Mouse (Mus musculus): ENCODE measurements around the gene Jak1. TPM values are rescaled to one million over a fixed set of nuclear protein-coding genes. Genes with fewer than 3 reads are reported as not detected.
"Not testable (repeated sequence)": the region's sequence is repeated elsewhere in the genome, so short reads cannot be mapped to it uniquely, and the experiment has no call there.

Jak1 gene
- polyA plus RNA-seq, 1 experiment from 2014 or later: 51.3 TPM

DNA sequence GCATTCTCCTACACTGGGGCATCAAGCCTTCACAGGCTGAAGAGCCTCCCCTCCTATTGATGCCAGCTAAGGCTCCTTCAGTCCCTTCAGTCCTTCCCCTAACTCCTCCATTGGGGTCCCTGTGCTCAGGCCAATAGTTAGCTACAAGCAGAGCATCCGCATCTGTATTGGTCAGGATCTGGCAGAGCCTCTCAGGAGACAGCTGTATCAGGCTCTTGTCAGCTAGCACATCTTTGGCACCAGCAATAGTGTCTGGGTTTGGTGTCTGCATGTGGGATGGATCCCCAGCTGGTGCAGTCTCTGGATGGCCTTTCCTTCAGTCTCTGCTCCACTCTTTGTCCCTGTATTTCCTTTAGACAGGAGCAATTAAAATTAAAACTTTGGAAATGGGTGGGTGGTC lies 3.4 kb upstream of the Jak1 start:
- not testable (repeated sequence) for ATAC-seq (replicated peaks); H3K27me3 ChIP-seq
- 77% methylated on average over 1 of the region's 1 CpGs for WGBS

GRCm38 (mm10) chr4:101265523-101265922 lies 441 bp upstream of the Jak1 start:
- Histone ChIP-seq H3K27me3 (no peaks in the 10 kb centered on the region), H3K36me3 (no peaks in the 10 kb centered on the region), H3K4me1 (peaks cover 9% of the 10 kb centered on the region), H3K9me3 (no peaks in the 10 kb centered on the region), H3K27ac (replicated peaks) (no peak overlapping the region), H3K9ac (replicated peaks) (no peak overlapping the region), H3K4me2 (replicated peaks) (peak overlapping the region; percentile 64), H3K4me3 (peak overlapping the region; percentile 80)
- 35% methylated on average over 6 of the region's 7 CpGs for WGBS
- no peak for ATAC-seq (replicated peaks)

More for the DNA sequence above, 3.4 kb upstream of the Jak1 start:
- H3K36me3 ChIP-seq; H3K4me2 ChIP-seq (replicated peaks); H3K27ac ChIP-seq (replicated peaks); H3K9ac ChIP-seq (replicated peaks); H3K9me3 ChIP-seq; H3K4me3 ChIP-seq; H3K4me1 ChIP-seq: not testable (repeated sequence)

- ATAC-seq (replicated peaks): peak; percentile 38
- H3K27me3 ChIP-seq: no peaks in the 10 kb centered on the region
- H3K9ac ChIP-seq (replicated peaks): peak overlapping the region; percentile 78
- 8% methylated on average over 26 of the region's 26 CpGs for WGBS
- H3K9me3 ChIP-seq: no peaks in the 10 kb centered on the region
- H3K4me2 ChIP-seq (replicated peaks): peak overlapping the region; percentile 64
- H3K27ac ChIP-seq (replicated peaks): peak overlapping the region; percentile 44; the same call in 1 of the 2 replicates
- peak overlapping the region; percentile 80 for H3K4me3 ChIP-seq
- H3K4me1 ChIP-seq: peaks cover 9% of the 10 kb centered on the region
- no peaks in the 10 kb centered on the region for H3K36me3 ChIP-seq
These were observed 928 bp downstream of the Jak1 start for GRCm38 (mm10) chr4:101263968-101264740.

DNA sequence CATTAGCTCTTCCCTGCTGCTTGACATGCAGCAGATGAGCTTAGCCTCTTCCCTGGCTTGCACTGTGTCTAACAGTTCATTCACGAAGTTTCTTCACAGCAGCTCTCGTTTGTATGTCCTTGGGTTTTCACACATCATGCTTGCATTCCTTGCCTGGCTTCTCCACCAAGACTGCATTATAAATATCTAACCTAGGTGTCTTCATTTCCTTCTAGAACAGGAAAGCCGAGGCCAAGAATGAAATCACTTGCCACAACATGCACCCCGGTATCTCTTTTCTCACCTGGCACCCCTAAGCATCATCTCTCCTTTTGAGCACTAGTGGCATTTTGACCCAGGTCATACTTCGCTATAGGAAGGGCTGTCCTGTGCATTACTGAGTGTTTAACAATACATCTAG lies 3.5 kb downstream of the Jak1 start:
- no peak for ATAC-seq (replicated peaks)
- 80% methylated on average over 5 of the region's 5 CpGs for WGBS

DNA sequence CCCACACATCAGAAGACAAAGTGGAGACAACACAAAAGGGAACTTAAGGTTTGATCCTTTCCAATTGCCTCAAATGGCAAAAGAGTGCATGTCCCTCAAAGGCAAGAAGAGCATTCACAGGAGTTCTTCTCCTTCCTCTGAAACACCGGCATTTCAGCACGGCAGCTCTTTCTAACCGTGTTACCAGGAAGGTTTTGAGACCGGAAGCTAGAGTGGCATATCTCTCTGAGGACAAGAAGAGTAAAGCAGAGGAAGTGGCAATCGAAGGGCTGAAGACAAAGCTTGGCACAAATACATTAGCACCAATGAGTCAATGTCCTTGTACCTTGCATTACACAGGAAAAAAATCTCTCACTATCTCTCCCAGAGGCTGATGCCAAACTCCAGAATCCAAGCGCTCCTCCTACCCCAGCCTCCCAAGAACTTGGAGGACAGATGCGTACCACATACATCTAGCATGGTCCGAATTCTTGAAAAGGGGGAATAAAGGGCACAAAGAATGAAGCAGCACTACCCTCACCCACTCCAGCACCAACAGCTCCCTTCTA lies 4.3 kb downstream of the Jak1 start:
- WGBS: 93% methylated on average over 8 of the region's 8 CpGs
- H3K4me2 ChIP-seq (replicated peaks): no peak overlapping the region
- H3K4me3 ChIP-seq: no peak overlapping the region
- no peak overlapping the region for H3K9ac ChIP-seq (replicated peaks)
- no peak overlapping the region for H3K27ac ChIP-seq (replicated peaks)
- H3K36me3 ChIP-seq: no peaks in the 10 kb centered on the region
- no peaks in the 10 kb centered on the region for H3K9me3 ChIP-seq
- no peaks in the 10 kb centered on the region for H3K27me3 ChIP-seq
- ATAC-seq (replicated peaks): no peak
- peaks cover 9% of the 10 kb centered on the region for H3K4me1 ChIP-seq

More for the DNA sequence above, 3.5 kb downstream of the Jak1 start:
- H3K9me3 ChIP-seq: no peaks in the 10 kb centered on the region
- no peak overlapping the region for H3K4me3 ChIP-seq
- peaks cover 9% of the 10 kb centered on the region for H3K4me1 ChIP-seq
- no peak overlapping the region for H3K9ac ChIP-seq (replicated peaks)
- H3K4me2 ChIP-seq (replicated peaks): no peak overlapping the region
- no peaks in the 10 kb centered on the region for H3K27me3 ChIP-seq
- H3K27ac ChIP-seq (replicated peaks): no peak overlapping the region
- no peaks in the 10 kb centered on the region for H3K36me3 ChIP-seq

- Histone ChIP-seq H3K9me3 (no peaks in the 10 kb centered on the region), H3K27me3 (no peaks in the 10 kb centered on the region), H3K4me1 (no peaks in the 10 kb centered on the region), H3K27ac (replicated peaks) (no peak overlapping the region), H3K4me3 (no peak overlapping the region), H3K9ac (replicated peaks) (no peak overlapping the region), H3K36me3 (no peaks in the 10 kb centered on the region), H3K4me2 (replicated peaks) (no peak overlapping the region)
- no peak for ATAC-seq (replicated peaks)
- 87% methylated on average over 3 of the region's 3 CpGs for WGBS
These were observed 8.4 kb downstream of the Jak1 start for GRCm38 (mm10) chr4:101256526-101257210.

- Histone ChIP-seq H3K4me2 (replicated peaks) (no peak overlapping the region), H3K4me1 (no peaks in the 10 kb centered on the region), H3K27ac (replicated peaks) (no peak overlapping the region), H3K9me3 (no peaks in the 10 kb centered on the region), H3K4me3 (no peak overlapping the region), H3K27me3 (no peaks in the 10 kb centered on the region), H3K36me3 (no peaks in the 10 kb centered on the region), H3K9ac (replicated peaks) (no peak overlapping the region)
- no peak for ATAC-seq (replicated peaks)
- 87% methylated on average over 8 of the region's 8 CpGs for WGBS
These were observed 10.3 kb downstream of the Jak1 start for GRCm38 (mm10) chr4:101254606-101255349.

DNA sequence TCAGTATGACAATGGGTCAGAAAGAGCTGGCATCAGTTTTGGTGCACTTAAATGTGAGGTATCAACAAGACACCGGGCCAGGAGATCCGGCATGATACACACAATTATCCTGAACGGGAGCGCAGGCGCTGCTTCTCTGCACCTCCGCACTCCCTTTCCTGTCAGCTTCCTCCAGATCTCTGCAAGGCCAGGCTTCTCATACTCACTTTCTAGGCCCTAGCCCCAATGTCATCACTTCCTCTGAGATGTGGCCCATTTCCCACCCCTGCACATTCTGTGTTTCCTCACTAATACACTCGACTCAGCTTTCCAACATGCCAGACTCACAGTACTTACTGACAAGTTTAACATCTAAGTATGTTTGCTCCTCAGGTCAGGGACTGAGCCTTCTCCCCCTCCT lies 11.1 kb downstream of the Jak1 start:
- no peak for ATAC-seq (replicated peaks)
- Histone ChIP-seq H3K9me3 (no peaks in the 10 kb centered on the region), H3K9ac (replicated peaks) (no peak overlapping the region), H3K36me3 (no peaks in the 10 kb centered on the region), H3K4me1 (no peaks in the 10 kb centered on the region), H3K4me3 (no peak overlapping the region), H3K27me3 (no peaks in the 10 kb centered on the region), H3K4me2 (replicated peaks) (no peak overlapping the region), H3K27ac (replicated peaks) (no peak overlapping the region)
- WGBS: 95% methylated on average over 7 of the region's 7 CpGs

- H3K9ac ChIP-seq (replicated peaks): no peak overlapping the region
- no peaks in the 10 kb centered on the region for H3K9me3 ChIP-seq
- no peak overlapping the region for H3K4me3 ChIP-seq
- H3K27ac ChIP-seq (replicated peaks): no peak overlapping the region
- H3K27me3 ChIP-seq: no peaks in the 10 kb centered on the region
- H3K4me2 ChIP-seq (replicated peaks): no peak overlapping the region
- WGBS: 72% methylated on average over 13 of the region's 13 CpGs
- no peaks in the 10 kb centered on the region for H3K4me1 ChIP-seq
- no peak for ATAC-seq (replicated peaks)
- H3K36me3 ChIP-seq: no peaks in the 10 kb centered on the region
These were observed 12.1 kb downstream of the Jak1 start for GRCm38 (mm10) chr4:101252781-101253622.

GRCm38 (mm10) chr4:101252016-101252415 lies 13.1 kb downstream of the Jak1 start:
- Histone ChIP-seq H3K4me2 (replicated peaks) (no peak overlapping the region), H3K27ac (replicated peaks) (no peak overlapping the region), H3K27me3 (no peaks in the 10 kb centered on the region), H3K9me3 (no peaks in the 10 kb centered on the region), H3K4me1 (no peaks in the 10 kb centered on the region), H3K36me3 (no peaks in the 10 kb centered on the region), H3K9ac (replicated peaks) (no peak overlapping the region), H3K4me3 (no peak overlapping the region)
- ATAC-seq (replicated peaks): no peak

GRCm38 (mm10) chr4:101249977-101250743 lies 14.9 kb downstream of the Jak1 start:
- no peak for ATAC-seq (replicated peaks)
- WGBS: 72% methylated on average over 6 of the region's 6 CpGs
- no peaks in the 10 kb centered on the region for H3K9me3 ChIP-seq
- no peak overlapping the region for H3K4me3 ChIP-seq
- H3K4me1 ChIP-seq: no peaks in the 10 kb centered on the region
- no peaks in the 10 kb centered on the region for H3K36me3 ChIP-seq
- H3K27me3 ChIP-seq: no peaks in the 10 kb centered on the region
- no peak overlapping the region for H3K9ac ChIP-seq (replicated peaks)
- H3K27ac ChIP-seq (replicated peaks): no peak overlapping the region
- H3K4me2 ChIP-seq (replicated peaks): no peak overlapping the region
